Mouse (Mus musculus) ES-E14 (cell line): Measurements from ENCODE around the gene Ptprs. TPM values are rescaled to one million over a fixed set of nuclear protein-coding genes. Genes with fewer than 3 reads are reported as not detected.
"Not testable (repeated sequence)": the region's sequence is repeated elsewhere in the genome, so short reads cannot be mapped to it uniquely, and the experiment has no call there.

Source experiments
- DNase-seq: peaks from one replicate; pipeline ENCODE4 v3.0.0-alpha.2; 2013; ENCODE audit warnings: low read depth, low spot score
- H3K27ac ChIP-seq: 2 replicates; pipeline ENCODE4 v1.5.1; 2012; ENCODE audit warnings: low read depth, mild to moderate bottlenecking, low read length, moderate library complexity, mixed read lengths; ENCODE audit not compliant: poor library complexity, insufficient read depth, severe bottlenecking
- H3K36me3 ChIP-seq: 2 replicates; pipeline ENCODE4 v1.6.1; 2012; ENCODE audit warnings: mild to moderate bottlenecking, low read length, moderate library complexity, mixed read lengths; ENCODE audit not compliant: control insufficient read depth, poor library complexity, insufficient read depth, severe bottlenecking
- H3K4me1 ChIP-seq, 2 experiments: fragments of 150-350 bp in 1 of 2; sonication (generic) in 1 of 2; 2 replicates each; pipeline ENCODE4 v1.6.1; 2012; ENCODE audit warnings: low read length in 2 of 2, mild to moderate bottlenecking in 1 of 2, mixed read lengths in 1 of 2; ENCODE audit not compliant: control insufficient read depth in 2 of 2, insufficient read depth in 2 of 2, poor library complexity in 1 of 2
- H3K4me3 ChIP-seq, 2 experiments: fragments of 150-350 bp in 1 of 2; sonication (generic) in 1 of 2; 2 replicates each; pipeline ENCODE4 v1.5.1; 2012; ENCODE audit warnings: low read length in 2 of 2, low read depth in 1 of 2, mild to moderate bottlenecking in 1 of 2, mixed read lengths in 1 of 2; ENCODE audit not compliant: insufficient read depth in 1 of 2, poor library complexity in 1 of 2, severe bottlenecking in 1 of 2
- H3K9ac ChIP-seq: 2 replicates; pipeline ENCODE4 v1.6.1; 2012; ENCODE audit warnings: low read depth, mild to moderate bottlenecking, low read length, mixed read lengths; ENCODE audit not compliant: poor library complexity, insufficient read depth, severe bottlenecking
- H3K9me3 ChIP-seq: fragments of 150-350 bp; sonication (generic); 2 replicates; pipeline ENCODE4 v1.6.1; 2012; ENCODE audit warnings: low read depth, mild to moderate bottlenecking, low read length; ENCODE audit not compliant: control insufficient read depth, insufficient read depth
- CHD2 ChIP-seq: IDR thresholded peaks from 2 replicates; pipeline ENCODE4 v1.6.1; 2014; ENCODE audit warnings: mild to moderate bottlenecking, low read depth, low read length, inconsistent platforms
- HCFC1 ChIP-seq: IDR thresholded peaks from 2 replicates; pipeline ENCODE4 v1.6.1; 2012; ENCODE audit warnings: low read length, inconsistent platforms, borderline replicate concordance; ENCODE audit not compliant: insufficient read depth
- MAFK ChIP-seq: IDR thresholded peaks from 2 replicates; pipeline ENCODE4 v1.6.1; 2014; ENCODE audit warnings: mild to moderate bottlenecking, low read depth, low read length, inconsistent platforms; ENCODE audit not compliant: insufficient read depth
- ZC3H11A ChIP-seq: IDR thresholded peaks from 2 replicates; pipeline ENCODE4 v1.6.1; 2012; ENCODE audit warnings: low read depth, mild to moderate bottlenecking, inconsistent platforms, low read length, borderline replicate concordance
- ZNF384 ChIP-seq: IDR thresholded peaks from 2 replicates; pipeline ENCODE4 v1.6.1; 2012; ENCODE audit warnings: low read depth, low read length, inconsistent platforms
- in situ Hi-C, 2 experiments: fragments of 600-800 bp; cut with MboI; formaldehyde crosslinking; loops; one replicate each; pipeline ENCODE4 v1.15.1; 2025; ENCODE audit warnings: low sequenced_read_pairs in 2 of 2, inconsistent platforms in 1 of 2; ENCODE audit not compliant: unreplicated experiment in 2 of 2
- total RNA-seq: library from RNA; depleted of rRNA; stranded (reverse); fragments of 300-350 nt; gene quantifications from 2 replicates; pipeline ENCODE4 v1.2.3, GENCODE M21; 2012

Gene Ptprs
- total RNA-seq, 1 experiment: 128 TPM

DNA sequence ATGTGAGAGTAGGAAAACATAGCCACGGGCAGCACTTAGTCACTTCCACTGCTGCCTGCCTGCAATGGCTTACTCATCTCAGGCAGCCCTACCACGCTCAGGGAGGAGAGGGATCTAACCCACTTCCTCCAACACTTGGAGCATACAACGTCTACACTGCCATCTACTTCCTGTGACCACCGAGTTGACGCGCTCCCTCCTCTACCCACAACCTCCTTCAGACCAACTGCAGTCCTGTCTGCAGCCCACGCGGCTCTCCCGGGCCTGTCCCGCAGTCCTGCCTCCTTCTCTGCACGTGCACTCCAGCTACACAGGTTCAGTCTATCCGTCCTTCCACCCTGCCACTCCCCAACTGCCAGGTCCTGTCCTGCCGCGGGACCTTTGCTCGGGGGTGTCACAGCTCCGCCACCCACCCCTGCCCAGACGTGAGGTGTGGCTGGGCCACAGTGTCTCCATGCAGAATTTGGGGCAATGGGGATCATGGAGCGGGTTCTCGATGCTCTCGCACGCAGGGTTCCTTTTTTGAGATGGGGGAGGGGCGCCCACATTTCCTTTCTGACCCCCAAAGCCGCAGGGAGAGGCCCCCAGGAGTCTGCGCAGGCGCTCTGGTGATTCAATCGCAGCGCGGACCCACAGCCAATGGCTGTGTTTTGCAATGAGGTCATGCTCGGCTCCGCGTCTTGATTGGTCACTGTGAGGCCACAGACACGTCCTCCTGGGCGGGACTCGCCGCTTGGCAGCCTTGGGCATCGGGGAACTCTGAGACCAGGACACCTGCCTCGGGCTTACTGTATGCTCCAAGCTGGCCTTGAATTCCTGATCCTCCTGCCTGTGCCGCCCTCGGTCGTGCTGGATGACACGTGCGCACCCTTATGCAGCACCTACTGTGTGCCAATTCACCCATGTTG, 31.1 kb upstream of the Ptprs start:
- Histone ChIP-seq H3K9me3 (no peaks in the 10 kb centered on the region), H3K4me1 (peaks cover 3 to 12% of the 10 kb centered on the region in 2 experiments; a peak in 3 of 4 replicates), H3K4me3 (peak overlapping the region; percentile 65 to 75), H3K27ac (no peak overlapping the region), H3K9ac (peak overlapping the region; percentile 49), H3K36me3 (no peaks in the 10 kb centered on the region)
- no peak for TF ChIP-seq ZC3H11A
- TF ChIP-seq CHD2: peak; percentile 51; the same call in 1 of the 2 replicates
- no peak for TF ChIP-seq MAFK
- TF ChIP-seq HCFC1: 0 out of 2 replicates have a peak, but pooled peaks have one; percentile 24
- TF ChIP-seq ZNF384: no peak
- in situ Hi-C loops: no loop called here
- peak; percentile 83 for DNase-seq

DNA sequence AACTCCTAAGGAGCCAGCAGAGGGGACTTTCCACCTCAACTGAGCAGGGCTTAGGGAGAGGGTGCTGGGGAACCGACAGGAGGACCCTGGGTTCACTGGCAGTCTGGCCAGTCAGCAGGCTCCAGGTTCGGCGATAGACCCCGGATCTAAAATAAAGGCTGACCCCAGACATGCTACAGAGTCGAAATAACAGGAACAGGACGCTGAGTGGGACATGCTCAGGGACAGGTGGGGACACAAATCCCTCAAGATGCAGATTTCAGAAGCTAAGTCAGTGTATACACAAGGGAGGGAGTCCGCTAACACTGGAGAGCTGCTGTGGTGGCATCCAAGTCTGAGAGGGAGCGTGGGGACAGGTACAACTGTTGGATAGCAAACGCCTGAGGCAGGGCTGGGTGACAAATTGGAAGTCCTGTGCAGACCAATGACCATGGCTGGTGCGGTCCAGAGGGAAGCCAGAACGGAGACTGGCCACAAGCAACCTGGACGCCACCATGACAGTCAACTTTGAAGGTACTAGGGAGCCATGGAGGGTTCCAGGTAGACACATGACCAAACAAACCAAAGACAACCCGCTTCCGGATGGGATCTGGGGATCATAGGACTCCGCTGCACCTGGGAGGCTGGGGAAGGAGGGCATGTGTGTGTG, 30.3 kb upstream of the Ptprs start:
- H3K9ac ChIP-seq: peak overlapping the region; percentile 49; the same call in 1 of the 2 replicates
- no peak for DNase-seq
- no peaks in the 10 kb centered on the region for H3K36me3 ChIP-seq
- H3K27ac ChIP-seq: no peak overlapping the region
- H3K4me1 ChIP-seq: peaks cover 3 to 12% of the 10 kb centered on the region in 2 experiments; a peak in 3 of 4 replicates
- no peaks in the 10 kb centered on the region for H3K9me3 ChIP-seq
- peak overlapping the region; percentile 65 to 75 for H3K4me3 ChIP-seq
- TF ChIP-seq HCFC1: no peak
- no peak for TF ChIP-seq ZC3H11A
- TF ChIP-seq CHD2: no peak
- TF ChIP-seq MAFK: no peak
- TF ChIP-seq ZNF384: no peak
- in situ Hi-C loops: no loop called here

DNA sequence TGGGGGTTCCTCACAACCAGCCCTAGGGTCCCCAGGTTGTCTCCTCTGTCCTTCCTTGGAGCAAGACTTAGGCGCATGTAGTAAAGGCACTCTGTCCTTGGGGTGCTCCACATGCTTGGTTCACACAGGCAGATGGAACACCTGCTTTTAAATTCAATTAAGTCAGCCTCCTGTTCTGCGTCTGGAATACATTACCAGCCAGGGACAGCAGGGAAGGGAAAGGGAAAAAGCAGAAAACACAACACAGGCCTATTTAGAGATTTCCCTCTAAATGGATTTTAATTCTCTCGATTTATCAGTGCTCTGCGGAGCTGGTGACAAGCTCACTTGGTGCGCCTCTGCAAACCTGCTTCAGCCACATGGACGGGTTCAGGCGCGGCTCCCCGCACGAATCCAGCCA, 29.1 kb upstream of the Ptprs start:
- no peak overlapping the region for H3K9ac ChIP-seq
- no peak for DNase-seq
- in situ Hi-C loops: no loop called here
- TF ChIP-seq ZNF384 (no peak), MAFK (no peak), HCFC1 (no peak), CHD2 (no peak), ZC3H11A (no peak)
- no peaks in the 10 kb centered on the region for H3K36me3 ChIP-seq
- peaks cover 3 to 10% of the 10 kb centered on the region in 2 experiments; a peak in 3 of 4 replicates for H3K4me1 ChIP-seq
- H3K27ac ChIP-seq: no peak overlapping the region
- no peaks in the 10 kb centered on the region for H3K9me3 ChIP-seq
- H3K4me3 ChIP-seq: 0 out of 4 replicates have a peak overlapping the region, but pooled peaks of 1 of the 2 experiments have one; percentile 26

DNA sequence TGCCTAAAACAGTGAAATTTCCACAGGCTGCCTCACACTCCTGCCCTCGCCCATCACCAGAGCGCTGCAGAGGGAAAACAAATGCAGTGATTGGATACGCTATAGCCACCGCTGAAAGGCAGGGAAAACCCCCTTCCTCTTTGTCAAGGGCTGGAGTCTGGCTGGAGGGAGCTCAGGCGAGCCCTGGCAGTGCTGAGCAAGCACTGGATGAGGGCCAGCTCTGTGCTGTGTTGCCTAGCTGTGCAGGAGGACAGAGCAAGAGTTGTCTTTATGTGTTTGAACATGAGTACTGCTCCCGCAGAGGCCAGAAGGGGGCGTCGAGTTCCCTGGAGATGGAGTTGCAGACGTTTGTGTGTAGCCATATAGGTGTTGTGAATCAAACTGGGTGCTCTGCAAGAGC, 26.2 kb upstream of the Ptprs start:
- H3K4me3 ChIP-seq: no peak overlapping the region
- H3K27ac ChIP-seq: no peak overlapping the region
- H3K9ac ChIP-seq: no peak overlapping the region
- no peak for DNase-seq
- no peak for TF ChIP-seq CHD2
- TF ChIP-seq ZNF384: no peak
- no peak for TF ChIP-seq MAFK
- TF ChIP-seq HCFC1: no peak
- no peak for TF ChIP-seq ZC3H11A
- H3K9me3 ChIP-seq: no peaks in the 10 kb centered on the region
- in situ Hi-C loops: no loop called here
- no peaks in the 10 kb centered on the region for H3K36me3 ChIP-seq
- peaks cover 3 to 10% of the 10 kb centered on the region in 2 experiments; a peak in 1 of 4 replicates for H3K4me1 ChIP-seq

DNA sequence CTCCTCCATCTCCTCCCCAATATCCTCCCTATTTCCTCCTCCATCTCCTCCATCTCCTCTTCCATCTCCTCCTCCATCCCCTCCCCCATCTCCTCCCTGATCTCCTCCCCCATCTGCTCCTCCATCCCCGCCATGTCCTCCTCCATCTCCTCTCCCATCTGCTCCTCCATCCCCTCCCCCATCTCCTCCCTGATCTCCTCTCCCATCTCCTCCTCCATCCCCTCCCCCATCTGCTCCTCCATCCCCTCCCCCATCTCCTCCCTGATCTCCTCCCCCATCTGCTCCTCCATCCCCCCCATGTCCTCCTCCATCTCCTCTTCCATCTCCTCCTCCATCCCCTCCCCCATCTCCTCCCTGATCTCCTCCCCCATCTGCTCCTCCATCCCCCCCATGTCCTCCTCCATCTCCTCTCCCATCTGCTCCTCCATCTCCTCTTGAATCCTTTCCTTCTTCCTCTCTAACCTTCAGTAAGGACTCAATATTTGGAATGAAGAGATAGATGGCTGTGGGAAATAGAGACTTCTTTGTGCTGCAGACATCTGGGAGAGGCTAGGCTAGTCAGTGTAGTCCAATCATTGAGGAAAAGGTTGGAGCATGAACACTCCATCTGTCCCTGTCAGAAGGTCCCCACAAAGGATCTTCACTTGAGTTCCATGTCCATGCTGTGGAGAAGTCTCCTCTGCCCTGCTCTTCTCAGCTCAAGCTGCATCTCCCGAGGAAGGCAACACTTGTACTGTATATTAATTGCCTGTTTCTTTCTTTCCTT, 25.5 kb upstream of the Ptprs start:
- H3K36me3 ChIP-seq, in situ Hi-C loops, H3K9ac ChIP-seq, H3K9me3 ChIP-seq, H3K4me1 ChIP-seq, DNase-seq, H3K4me3 ChIP-seq, H3K27ac ChIP-seq: not testable (repeated sequence)
